Mouse (Mus musculus) kidney, postnatal 4 days (tissue): ENCODE measurements at regions not wholly inside any gene's neighbourhood (a gene's known extent, or its start where the extent isn't known, plus 50 kb on each side); places are given as distances from the start of the nearest gene placed in this dataset.
A peak's percentile ranks its signal among the peaks of the same experiment; 100 is the strongest.

Source experiments
- DNase-seq, 2 experiments: peaks; one replicate each; pipeline ENCODE4 v3.0.0; 2021; ENCODE audit warnings: mixed read lengths in 2 of 2

DNA sequence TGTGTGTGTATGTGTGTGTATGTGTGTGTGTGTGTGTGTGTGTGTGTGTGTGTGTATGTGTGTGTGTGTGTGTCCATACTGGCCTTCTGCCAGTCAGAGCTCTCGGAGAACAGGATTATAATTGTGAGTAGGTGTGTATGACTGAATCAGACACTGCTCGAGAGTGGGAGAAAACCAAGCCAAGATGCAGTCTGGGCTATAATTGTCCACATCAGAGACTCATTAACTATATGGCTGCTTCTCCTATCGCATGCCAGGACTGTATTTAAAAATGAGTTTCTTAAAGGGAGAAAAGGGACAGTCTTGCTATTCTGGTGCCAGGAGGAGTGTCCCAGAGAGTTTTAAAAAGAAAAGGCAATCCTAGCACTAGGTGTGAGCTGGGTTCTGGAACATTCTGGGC lies 58.7 kb upstream of the Adpgk start:
- no peak for DNase-seq

DNA sequence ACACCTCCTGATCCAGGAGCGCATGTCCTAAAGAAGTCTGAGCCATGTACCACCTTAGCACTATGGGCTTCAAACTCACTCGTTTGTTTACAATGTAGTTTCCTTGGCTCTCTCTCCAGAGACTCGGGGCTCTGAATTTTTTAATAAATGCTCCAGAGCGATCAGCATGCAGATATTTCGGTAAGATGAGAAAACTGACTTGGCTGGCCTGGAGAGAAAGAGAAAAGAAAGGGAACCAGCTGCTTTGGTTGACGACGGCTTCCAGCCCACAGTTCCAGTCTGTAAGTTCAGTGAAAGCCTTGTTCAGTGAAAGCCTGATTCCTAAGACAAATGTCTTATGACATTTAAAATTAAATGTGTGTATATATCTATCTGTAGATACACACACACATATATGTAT lies 59.4 kb upstream of the Adpgk start:
- DNase-seq: no peak

DNA sequence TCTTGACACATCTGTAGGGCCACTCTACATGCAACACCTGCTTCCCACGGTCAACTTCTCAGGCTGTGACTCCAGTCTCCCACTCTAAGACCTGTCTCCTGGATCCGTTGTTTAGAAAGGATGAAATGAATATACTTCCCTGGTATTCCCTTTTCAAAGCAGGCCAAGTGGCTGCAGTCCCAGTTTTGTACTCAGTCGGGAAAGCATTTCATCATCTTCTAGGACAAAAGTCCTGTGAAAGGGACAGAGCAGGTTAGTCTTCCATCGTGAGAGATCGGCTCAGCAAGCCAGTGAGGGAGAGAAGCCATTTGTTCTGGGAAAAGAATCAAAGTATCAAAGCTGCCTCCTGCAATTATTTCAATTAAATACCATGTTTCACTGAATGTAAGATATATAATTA lies 60.2 kb upstream of the Adpgk start:
- DNase-seq: no peak

DNA sequence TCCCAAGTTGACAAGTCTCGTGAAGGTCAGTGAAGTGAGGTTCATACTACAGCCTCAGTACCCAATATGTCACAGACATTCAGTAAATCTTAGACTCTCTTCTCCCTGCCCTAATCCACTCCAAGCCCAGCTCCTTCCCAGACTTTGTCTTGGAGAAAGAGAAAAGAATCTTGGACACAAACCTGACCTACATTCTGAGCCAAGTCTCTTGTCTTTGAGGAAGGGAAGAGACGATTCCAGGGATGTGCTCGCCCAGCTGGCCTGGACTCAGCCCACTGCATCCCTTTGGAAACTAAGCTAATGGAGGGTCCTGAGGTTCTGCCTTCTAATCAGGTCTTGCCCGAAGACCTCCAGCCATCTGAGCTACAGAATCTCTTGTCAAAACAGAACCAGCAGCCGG lies 61.2 kb upstream of the Adpgk start:
- no peak for DNase-seq

DNA sequence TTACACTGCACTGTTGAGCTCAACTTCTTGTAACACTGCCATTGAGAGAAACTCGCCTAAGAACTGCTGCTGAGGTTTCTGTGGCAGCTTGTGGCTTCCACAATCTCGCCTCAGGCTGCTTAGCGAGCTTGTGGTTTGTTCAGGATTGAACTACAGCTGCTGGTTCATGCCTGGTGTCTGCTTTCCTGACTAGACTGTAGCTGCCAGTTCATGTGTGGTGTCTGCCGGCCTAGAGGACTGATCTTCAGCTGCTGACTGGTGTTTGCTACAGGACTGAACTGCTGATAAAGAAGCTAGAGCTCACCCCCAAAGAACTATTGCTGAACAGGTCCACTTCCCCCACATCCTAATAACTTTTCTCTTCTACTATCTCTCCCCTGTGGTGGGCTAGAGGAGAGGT lies 63.4 kb upstream of the Adpgk start:
- no peak for DNase-seq

DNA sequence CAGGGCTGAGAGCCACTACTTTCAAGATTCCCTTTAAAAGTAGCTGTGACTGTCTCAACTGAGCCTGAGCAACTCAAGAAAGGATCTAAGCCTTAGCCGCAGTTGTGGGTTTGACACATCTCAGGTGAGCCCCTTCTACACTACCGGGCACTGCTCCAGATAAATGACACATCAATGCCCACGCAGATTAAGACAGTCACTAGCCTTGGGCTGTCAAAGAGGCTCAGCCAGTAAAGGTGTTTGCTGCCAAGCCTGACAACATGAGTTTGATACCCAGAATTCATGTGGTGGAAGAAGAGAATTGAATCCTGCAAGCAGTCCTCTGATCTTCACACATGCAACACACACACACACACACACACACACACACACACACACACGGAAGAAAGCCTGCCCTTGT lies 65.0 kb upstream of the Adpgk start:
- DNase-seq: no peak

DNA sequence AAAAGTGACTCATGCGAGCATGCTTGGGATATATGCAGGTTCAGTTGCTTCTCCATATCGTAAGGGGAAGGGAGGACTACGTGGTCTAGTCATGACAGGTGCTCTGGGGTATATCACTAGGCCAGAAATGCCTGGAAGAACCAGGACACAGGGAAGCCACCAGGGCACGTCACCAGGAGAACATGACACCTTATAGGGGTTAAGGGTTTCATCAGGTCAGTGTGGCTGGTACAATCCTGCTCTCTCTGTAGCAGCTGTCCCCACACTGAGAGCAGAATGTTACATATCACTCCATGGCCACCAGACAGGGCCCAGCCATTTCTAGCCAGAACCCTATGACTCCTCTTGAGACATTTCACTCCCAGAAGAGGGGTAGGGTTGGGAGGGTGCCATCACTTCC lies 72.1 kb upstream of the Adpgk start:
- DNase-seq: no peak

DNA sequence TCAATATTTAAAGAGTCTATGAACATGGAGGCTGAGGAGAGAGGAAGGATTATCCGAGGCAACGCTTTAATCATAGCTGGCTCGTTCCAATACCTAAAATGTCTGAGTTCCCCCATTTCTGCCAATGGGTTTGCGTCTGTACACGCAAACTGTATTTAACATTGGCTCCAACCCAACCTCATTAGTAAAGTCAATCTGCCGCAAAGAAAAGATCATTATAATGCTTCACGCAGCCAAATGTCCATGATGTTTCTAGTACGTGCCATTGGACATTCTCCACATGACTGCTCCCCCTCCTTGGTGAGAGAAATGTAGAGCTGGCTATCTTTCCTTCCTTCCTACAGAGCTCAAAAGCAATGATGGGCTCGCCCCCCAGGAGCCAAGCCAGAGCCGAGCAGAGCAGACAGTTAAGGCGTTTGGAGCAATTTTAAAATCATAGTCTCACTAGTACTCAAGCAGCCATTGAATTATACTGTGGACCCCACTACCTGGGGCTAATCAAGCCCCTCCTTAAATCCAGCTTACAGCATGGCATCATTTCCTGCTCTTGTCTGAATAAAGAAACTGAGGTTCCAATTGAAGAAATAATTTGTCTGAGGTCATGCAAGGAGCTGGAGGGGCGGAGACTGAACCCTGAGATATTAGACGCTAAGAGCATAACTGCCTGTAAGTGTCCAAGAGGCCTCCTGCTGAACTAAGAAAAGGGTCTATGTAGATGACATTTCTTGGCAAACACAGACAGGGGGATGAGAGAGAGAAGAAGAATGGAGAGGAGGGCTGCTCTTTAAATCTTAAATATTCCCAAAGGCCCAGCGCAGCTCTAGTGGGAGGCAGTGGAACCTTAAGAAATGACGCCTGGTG lies 88.5 kb upstream of the Adpgk start:
- DNase-seq: no peak

DNA sequence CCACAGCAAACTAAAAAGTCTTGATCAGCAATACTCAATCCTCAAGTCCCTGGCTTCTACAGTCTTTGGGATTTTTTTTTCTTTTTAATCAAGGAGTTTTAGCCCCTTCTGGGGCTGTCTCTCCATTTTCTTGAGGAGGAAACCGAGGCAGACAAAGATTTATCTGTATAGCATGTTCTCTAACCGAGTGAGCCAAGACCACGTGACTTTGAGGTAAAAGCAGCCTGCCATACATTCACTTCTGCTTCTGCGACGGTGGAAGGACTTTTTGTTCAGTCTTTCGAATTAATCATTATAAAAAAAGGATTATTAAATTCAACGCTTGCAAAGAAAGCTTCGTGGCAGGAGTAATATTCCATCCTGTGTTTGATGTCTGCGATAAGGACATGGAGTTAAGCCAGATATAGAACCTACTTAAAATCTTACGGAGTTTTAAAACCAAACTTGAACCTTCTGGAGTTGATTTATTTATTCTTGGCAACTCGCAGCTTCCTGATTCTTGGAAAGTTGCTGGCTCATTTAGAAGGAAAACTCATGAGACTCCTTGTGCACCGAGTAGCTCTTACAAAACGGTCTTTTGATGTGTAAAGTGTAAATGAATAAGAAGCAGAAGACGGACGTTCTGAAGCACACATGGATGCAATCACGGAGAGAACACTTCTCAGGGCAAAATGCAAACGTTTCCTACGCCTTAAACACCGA lies 91.7 kb upstream of the Adpgk start:
- DNase-seq: no peak

DNA sequence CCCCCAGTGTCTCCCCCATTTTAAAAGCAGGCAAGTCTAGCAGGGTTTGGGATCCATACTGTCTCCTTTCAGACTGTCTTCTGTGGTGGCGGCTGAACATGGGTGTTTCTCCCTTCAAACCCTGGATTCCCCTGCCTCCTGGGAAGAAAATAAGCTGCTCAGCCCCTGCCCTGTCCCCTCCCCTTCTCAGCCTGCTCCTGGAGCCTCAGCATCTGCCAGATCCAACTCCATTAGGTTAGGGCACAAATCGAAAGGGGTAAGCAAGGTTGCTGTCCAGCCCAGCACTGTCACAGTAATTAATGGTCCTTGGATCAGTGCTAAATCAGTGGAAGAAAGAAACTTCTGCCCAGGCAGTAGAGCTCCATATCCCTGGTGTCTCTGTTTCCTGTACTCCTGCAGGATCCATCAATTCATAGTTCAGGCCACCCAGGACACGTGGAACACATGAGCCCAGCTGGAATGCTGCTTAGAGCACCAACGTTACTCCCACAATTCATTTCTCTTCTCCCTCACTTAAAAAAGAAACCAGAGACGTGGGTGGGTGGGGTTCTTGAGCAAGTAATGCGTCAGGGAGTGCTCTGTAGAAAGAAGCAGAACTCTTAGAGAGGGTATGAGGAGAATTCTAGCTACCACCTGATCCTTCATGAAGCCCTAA lies 93.0 kb upstream of the Adpgk start:
- no peak for DNase-seq

DNA sequence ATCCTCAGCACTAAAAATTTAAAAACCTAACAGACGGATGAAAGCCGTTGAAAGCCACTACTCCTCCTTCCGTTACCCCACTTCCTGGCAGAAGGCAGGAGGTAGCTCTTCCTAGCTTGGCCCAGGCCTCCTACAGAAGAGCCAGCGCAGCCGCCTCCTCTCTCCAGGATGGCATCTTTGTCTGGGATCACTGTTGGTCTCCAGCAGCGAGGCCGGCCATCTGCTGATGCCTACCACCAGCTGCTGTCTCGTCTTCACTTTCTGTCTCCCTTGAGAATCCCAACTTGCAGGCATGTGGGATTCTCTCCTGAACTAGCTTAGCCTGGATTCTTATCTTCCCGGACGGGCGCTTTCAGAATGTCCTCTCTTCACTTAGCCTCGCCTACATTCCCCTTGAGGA lies 93.9 kb upstream of the Adpgk start:
- no peak for DNase-seq

DNA sequence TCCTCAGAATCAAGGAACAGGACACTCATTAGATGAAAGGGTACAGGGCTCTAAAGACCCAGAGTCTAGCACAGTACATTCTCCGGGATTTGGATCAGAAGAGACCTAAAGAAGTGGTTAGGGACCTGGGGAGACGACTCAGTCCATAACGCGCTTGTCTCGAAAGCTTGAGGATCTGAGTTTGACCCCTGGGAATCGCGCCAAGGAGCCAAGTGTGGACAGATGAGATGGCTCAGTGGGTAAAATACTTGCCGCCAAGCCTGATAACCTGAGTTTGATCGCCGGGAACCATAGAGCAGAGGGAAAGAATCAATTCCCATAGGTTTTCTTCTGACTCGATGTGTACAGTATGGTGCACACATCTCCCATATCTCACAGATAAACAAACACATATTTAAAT lies 97.4 kb upstream of the Adpgk start:
- DNase-seq: no peak

DNA sequence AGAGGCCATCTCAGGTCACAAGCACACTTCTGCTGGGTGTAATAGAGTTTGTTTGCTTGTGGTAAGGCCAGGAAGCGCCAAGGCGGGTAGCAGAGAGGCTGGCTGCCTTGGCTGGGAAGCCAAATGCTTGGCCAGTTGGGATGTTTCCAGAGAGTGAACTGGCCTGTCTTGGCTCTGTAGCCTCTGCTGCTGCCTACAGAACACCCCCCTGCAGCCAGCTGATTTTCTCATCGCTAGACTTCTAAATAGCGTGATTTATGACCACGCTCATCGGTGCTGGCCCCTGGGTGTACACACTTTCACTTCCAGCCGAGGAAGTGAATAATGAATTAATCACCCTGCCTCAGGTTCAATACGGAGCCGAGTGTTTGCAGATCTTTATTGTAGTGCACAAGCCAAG lies 102.2 kb upstream of the Adpgk start:
- DNase-seq: peak; percentile 25 to 35

DNA sequence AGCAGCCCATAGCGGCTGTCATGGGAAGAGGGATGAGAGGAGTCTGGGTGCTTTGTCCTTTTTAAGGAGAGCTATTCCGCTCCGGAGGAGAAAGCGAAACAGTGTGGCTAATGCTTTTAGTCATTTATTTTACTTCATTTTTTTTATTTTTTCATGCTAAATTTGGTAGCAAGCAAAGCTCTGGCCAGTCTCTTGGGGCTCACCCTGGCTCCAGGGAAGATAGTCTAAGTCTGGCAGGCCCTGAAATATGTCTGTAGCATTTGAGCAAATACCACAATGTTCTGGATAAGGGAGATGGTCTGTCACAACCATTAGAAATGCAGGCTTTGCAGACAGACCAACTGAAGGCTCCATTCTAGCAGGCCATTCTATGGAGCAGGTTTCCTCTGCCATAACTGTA lies 102.9 kb upstream of the Adpgk start:
- no peak for DNase-seq

DNA sequence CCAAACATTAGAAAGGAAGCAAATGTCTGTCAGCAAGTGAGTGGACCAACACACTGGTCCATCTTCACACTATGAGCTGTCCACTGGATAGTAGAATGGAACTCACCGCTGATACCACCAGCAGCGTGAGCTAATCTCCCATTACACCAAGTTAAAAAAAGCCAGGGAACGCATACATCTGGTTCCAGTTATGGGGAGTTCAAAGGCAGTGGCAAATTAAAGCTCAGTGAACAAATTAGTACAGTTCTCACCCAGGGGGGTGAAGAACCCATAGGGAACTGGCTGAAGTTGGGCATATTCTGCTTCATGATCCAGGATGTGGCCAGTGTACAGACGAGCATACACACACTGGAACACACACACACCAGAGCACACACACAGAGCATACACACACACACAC lies 105.0 kb upstream of the Adpgk start:
- DNase-seq: no peak

DNA sequence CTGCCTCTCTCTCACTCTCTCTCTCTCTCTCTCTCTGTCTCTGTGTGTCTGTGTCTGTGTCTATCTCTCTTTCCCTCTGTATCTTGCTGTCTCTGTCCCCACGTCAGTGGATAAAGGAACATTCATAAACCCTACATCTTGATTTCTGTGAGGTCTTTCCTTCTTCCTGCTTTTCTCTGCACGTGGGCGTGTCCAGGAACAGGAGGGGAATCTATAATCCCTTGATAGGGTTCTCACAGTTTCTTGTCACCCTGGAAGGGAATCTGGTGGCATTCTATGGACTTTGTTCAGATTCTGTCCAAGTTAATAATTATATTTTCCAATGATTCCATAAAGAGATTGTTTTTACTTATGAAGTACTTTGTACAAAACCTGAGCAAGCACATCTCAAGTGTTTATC lies 107.3 kb upstream of the Adpgk start:
- no peak for DNase-seq

DNA sequence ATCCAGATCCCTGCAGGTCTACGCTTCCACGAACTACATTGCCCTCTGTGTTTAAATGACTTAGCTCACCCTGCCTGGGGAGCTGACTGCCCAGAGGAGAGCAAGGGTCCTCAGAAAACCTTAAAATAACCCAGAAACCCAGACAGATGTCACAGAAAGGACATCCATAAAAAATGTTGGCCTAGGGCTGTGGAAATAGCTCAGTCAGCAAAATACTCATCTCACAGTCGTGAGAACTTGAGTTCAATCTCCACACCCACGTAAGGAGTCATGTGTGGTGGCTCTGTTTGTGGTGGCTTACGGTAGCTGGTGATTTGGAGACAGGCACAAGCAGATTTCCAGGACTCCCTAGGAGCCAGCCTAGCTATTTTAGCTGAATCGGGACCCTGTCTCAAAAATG lies 108.5 kb upstream of the Adpgk start:
- DNase-seq: no peak

DNA sequence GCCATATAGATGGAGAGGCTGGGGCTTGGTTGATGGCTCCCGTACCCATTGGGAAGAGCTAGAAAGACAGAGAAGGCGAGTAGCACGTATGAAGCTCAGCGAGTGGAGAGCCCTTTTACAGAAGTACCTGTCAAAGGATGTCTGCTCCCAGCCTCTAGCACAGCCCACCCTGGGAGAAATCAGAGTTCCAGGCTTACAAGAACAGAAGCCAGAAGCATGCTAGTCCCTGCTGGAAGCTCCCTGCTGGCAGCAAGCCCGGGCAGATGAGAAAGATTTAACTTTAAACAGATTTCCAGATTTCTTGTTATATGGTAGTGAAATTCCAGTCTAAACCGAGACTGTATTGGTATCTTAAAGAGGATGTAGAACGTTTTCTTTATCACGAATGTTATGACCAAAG lies 108.9 kb upstream of the Adpgk start:
- peak; percentile 51 to 61 for DNase-seq

DNA sequence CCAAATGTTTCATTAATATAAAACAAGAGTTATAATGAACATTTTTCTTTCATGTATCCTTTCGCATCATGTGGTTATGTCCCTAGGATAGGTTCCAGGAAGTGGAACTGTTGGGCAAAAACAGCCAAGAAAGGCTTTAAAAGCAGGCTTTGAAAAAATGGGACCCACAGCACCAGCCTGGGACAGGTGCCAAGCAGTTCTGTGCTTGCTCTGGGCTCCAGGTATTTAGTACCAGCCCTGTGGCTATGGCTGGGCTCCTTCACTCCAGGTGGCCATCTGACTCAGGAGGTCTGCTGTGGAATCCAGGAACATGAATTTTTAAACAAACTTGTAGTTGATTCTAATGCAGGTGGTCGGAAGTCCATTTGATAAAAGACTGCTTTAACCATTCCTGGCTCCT lies 119.8 kb upstream of the Adpgk start:
- peak in 1 of 2 experiments; percentile 13 for DNase-seq

DNA sequence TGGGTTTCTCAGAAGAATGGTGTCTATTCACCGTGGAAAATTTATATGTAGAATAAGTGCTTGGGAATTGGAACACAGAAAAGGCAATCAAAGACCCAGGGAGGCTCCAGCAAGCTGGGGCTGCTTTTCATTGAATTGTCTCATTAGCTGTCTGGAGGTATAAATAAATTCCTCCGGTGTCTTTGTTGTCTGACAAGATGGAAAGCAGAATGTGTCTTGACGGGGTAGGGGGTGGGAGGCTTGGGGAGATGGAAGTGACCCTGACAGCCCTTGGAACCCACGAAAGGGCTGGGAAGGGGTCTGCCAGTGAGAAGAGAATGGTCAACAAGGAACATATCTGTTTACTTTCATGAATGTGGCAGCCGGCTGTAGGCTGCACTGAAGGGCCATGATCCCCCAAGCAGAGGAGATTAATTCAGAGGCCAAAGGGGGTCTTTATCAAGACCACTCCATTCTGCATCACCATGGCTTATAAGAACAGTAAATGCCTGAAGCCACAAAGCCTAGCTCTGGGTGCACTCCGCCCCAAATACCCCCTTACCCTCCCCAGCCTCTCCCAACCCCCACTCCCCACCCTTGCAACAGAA lies 127.2 kb upstream of the Neo1 start:
- no peak for DNase-seq

DNA sequence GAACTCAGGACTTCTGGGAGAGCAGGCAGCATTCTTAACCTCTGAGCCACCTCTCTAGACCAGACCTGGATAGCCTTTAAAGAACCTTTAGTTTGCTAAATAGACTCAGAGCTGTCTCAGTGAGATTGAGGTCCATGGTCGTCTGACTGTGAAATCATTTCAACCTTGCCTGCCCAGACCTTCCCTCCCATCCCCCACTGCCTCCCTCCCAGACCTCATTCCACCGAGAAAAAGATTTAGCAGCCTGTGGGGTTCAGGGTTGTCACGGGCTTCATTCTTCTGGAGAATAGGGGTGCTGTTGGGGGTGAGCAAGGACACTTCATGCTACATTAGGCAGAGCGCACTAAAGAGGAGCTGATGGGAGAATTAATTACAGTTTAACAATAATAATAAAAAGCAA lies 126.7 kb upstream of the Neo1 start:
- peak; percentile 19 to 28 for DNase-seq

DNA sequence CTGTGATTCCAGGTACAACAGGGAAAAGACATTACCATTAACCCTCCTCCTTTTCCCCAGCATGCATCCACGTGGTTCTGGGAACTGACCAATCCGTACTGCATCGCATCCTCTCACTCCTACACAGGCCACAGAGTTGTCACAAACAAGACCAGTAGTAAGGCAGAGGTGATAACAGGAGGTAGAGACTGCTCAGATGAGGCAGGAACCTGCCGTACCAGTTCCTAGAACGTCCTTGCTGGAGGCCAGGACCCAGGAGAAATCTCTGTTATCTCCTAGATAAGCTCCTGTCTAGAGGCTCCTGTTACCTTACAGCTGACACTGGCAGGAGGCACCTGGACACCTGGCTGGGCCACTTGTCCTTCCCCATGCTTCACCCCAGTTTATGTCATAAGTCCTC lies 121.4 kb upstream of the Neo1 start:
- no peak for DNase-seq

DNA sequence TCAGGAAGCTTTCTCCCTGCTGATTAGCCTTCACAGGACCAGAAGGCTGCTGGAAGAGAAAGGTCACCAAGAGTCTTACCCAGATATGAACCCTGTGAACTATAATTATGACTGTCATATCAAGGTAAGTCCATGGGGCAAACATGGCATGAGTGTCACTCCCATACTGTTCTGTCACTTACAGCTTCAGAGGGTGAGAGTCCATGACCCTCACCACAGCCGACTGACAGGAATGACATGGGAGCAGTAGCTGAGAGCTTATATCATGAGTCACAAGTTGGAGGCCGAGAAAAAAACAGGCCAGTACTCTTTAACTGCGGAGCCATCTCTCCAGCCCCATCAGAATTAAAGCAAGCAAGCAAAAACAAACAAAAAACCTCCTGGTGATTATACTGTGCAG lies 117.7 kb upstream of the Neo1 start:
- no peak for DNase-seq

DNA sequence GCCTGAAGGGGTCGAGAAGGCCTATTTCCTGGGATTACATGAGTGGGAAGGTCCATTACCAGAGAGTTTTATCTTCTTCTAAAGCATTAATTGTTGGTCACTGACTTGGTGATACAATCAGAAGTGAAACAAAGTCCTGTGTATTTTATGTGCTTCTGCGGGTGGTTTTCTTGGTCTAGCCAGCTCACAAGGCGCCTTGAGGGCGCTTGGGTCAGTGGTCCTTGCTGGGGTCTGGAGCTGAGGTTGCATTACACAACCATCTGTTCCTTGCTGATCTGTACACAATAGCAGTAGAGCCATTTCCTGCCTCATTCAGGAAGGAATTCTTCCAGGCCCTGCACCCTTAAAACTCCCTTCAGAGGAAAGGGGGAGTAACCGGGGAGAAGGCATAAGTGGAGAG lies 116.9 kb upstream of the Neo1 start:
- DNase-seq: no peak
